Mouse (Mus musculus) intestine, embryonic 14.5 days (tissue): Measurements from ENCODE around the gene Stk36. TPM values are rescaled to one million over a fixed set of nuclear protein-coding genes. Genes with fewer than 3 reads are reported as not detected.

Source experiments
- ATAC-seq: fragments of 200-750 bp; cut with Nextera tagmentation; replicated peaks from 2 replicates; pipeline ENCODE4 v1.8.0; 2017; ENCODE audit warnings: low read depth, moderate number of reproducible peaks, moderate TSS enrichment, moderate library complexity; ENCODE audit not compliant: low FRiP score, low TSS enrichment
- DNase-seq: peaks from one replicate; pipeline ENCODE4 v3.0.0-alpha.2; 2018; ENCODE audit warnings: low spot score
- H3K27ac ChIP-seq: fragments of 300-500 bp; sonication (generic); 2 replicates; pipeline ENCODE4 v1.5.1; 2014; ENCODE audit warnings: low read depth, mild to moderate bottlenecking, control low read depth
- H3K27me3 ChIP-seq: fragments of 300-500 bp; sonication (generic); replicated peaks from 2 replicates; pipeline ENCODE4 v1.6.1; 2014; ENCODE audit warnings: low read length, control low read depth; ENCODE audit not compliant: control insufficient read depth, insufficient read depth
- H3K36me3 ChIP-seq: fragments of 300-500 bp; sonication (generic); 2 replicates; pipeline ENCODE4 v1.6.1; 2014; ENCODE audit warnings: low read length, control low read depth; ENCODE audit not compliant: control insufficient read depth, insufficient read depth
- H3K4me1 ChIP-seq: fragments of 300-500 bp; sonication (generic); replicated peaks from 2 replicates; pipeline ENCODE4 v1.6.1; 2014; ENCODE audit warnings: low read length, control low read depth, mixed read lengths; ENCODE audit not compliant: control insufficient read depth, insufficient read depth
- H3K4me2 ChIP-seq: fragments of 300-500 bp; sonication (generic); 2 replicates; pipeline ENCODE4 v1.6.1; 2014; ENCODE audit warnings: low read length
- H3K4me3 ChIP-seq: fragments of 300-500 bp; sonication (generic); 2 replicates; pipeline ENCODE4 v1.5.1; 2014; ENCODE audit warnings: low read depth, low read length, control low read depth, mixed read lengths
- H3K9ac ChIP-seq: fragments of 300-500 bp; sonication (generic); 2 replicates; pipeline ENCODE4 v1.6.1; 2014; ENCODE audit warnings: mild to moderate bottlenecking, low read length
- H3K9me3 ChIP-seq: fragments of 300-500 bp; sonication (generic); 2 replicates; pipeline ENCODE4 v1.6.1; 2016; ENCODE audit warnings: low read length, control low read depth; ENCODE audit not compliant: control insufficient read depth
- WGBS: fragments of 180-500 bp; shearing (Covaris S2); extraction: QIAGEN DNeasy Blood & Tissue Kit; methylation state at CpG from one replicate; pipeline ENCODE4 v1.1.7; 2014; 5-methylcytosine and 5-hydroxymethylcytosine counted together
- polyA plus RNA-seq: library from polyadenylated mRNA; unstranded; fragments of >200 nt; fragmentation: Nextera tagmentation; extraction: Ambion mirVana; gene quantifications from 2 replicates; pipeline ENCODE4 v1.2.1, GENCODE M21; 2014

Stk36 gene
- polyA plus RNA-seq = 5.1 TPM in 2 replicates

DNA sequence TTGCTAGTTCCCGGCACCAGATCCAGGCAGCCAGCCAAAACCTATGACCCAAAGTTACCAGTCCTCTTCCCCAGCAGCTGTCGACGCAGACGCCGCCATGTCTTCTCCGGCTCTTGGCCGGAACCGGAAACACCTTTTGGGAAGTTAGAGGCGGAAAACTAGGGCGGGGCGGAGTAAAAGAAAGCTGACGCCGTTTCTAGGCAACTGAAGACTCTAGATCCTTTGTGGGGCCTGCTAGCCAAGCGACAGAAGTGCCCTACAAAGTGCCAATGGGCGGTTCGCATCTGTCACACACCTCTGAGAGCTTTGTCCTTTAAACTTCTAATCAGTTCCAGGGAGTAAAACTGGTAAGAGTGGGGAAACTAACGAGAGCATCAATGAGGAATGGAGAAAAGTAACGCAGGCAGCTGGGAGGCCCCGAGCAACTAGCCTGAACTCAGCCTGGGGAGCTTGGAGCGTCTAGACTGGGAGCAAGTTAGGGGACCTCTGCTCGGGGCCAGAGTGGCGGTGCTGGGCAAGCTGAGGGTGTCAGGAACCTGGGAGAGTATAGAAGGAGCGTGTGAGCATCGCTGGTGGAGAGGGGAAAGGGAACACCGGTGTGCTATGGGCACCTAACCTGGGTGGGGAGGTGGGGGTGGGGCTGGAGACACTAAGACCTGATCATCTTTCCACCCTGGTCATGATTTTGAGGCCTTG lies at the start of gene Stk36, which contains the start of gene Rnf25:
Stk36 (plus strand) TSS at position 179 of the 696 bp plus-strand sequence.
Rnf25 (minus strand) TSS at position 131 of the 696 bp plus-strand sequence.
- ATAC-seq (peak; percentile 81; the same call in 1 of the 2 replicates), DNase-seq (peak; percentile 87)
- peak within 1 kb of the TSS; percentile 22; the same call in 1 of the 2 replicates for H3K27ac ChIP-seq
- no peaks in the 10 kb centered on the region for H3K27me3 ChIP-seq
- H3K9ac ChIP-seq = peak within 1 kb of the TSS; percentile 80
- H3K9me3 ChIP-seq = no peaks in the 10 kb centered on the region
- H3K4me3 ChIP-seq = peak within 1 kb of the TSS; percentile 85
- 10% methylated on average over 25 of the region's 25 CpGs for WGBS
- H3K36me3 ChIP-seq = peaks cover 20% of the 10 kb centered on the region
- H3K4me1 ChIP-seq = peaks cover 14% of the 10 kb centered on the region
- peak within 1 kb of the TSS; percentile 89 for H3K4me2 ChIP-seq

DNA sequence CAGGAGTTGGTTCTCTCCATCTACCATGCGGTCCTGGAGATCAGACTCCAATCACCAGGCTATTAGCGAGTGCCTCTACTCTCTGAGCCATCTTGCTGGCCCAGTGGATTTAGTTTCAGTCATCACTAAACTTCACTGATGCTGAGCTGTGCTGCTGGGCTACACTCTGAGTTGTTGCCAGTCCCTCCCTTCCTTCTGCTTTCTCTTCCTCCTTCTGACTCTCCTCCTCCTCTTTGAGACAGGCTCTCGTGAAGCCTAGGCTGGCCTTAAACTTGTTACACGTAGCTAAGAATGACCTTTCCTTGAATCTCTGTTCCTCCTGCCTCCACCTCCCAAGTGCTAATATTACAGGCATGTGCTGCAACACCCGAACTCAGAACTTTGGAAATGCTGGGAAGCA lies 42.2 kb upstream of the Stk36 start:
- no peaks in the 10 kb centered on the region for H3K4me1 ChIP-seq
- no peak overlapping the region for H3K4me3 ChIP-seq
- DNase-seq = no peak
- H3K9me3 ChIP-seq = no peaks in the 10 kb centered on the region
- no peak overlapping the region for H3K9ac ChIP-seq
- no peak overlapping the region for H3K4me2 ChIP-seq
- 85% methylated on average over 5 of the region's 5 CpGs for WGBS
- no peaks in the 10 kb centered on the region for H3K27me3 ChIP-seq
- H3K36me3 ChIP-seq = no peaks in the 10 kb centered on the region
- ATAC-seq = no peak
- no peak overlapping the region for H3K27ac ChIP-seq

DNA sequence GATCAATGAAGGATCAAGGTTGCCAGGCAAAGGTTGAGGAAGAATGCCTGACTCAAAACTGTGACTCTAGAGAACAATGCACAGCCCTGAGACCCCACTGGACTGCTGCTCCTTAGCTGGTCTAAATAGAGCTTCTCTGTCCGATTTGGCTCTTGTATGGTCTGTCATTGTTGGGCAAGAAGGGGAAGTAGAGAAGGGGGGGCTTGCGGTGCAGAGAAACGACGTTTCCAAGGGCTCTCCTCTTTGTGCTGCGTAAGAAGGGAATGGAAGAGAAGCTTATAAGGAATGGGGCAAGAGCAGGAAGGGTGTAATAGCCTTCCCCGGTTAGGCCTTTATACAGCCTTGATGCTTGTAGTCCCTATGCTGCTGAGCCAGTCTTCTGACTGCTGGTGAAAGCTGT lies 35.4 kb upstream of the Stk36 start:
- Histone ChIP-seq H3K4me2 (no peak overlapping the region), H3K4me3 (no peak overlapping the region), H3K4me1 (no peaks in the 10 kb centered on the region), H3K27ac (no peak overlapping the region), H3K36me3 (peaks cover 59% of the 10 kb centered on the region), H3K9me3 (no peaks in the 10 kb centered on the region), H3K9ac (no peak overlapping the region), H3K27me3 (no peaks in the 10 kb centered on the region)
- ATAC-seq (no peak), DNase-seq (no peak)
- WGBS = 94% methylated on average over 6 of the region's 6 CpGs

DNA sequence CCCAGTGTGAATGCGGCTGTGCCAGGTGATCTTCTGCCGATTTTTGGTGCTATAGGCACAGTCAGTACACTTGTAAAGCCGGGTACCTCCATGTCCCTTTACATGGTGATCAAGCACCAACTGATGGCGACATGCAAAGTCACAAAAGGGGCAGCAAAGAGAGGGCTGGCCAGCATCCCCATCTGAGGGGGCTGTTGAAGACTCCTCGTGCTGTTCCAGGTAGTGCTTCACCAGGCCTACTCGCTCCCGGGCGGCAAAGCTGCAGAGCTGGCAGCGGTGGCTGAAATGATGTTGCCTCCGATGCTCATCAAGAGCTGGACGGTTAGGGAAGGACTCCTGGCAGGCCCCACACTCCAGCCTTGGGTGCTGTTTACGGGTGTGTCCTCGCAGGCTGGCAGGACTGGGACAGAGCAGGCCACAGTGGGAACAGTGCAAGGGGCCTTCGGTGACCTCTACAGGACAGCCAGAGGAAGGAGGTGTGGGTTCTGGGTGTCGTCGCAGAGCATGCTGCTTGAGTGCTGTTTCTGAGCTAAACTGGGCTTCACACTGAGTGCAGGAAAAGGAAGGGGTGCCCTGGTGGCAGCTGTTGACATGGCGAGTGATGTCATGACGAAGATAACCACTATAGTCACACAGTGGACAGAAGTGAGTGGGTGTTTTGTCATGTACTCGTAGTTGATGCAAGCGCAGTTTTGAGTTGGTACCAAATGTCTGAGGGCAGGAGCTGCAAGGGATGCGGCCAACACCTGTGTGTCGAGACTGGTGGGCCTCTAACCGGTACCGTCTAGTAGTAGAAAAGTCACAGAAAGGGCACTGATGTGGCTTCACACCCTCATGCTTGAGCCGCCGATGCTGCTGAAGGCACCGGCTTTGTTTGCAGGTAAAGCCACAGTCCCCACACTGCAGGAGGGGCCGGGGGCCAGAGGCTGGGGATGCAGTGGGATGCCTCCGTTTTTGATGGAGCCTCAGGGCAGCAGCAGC lies 31.2 kb upstream of the Stk36 start:
- WGBS = 93% methylated on average over 29 of the region's 29 CpGs
- H3K9ac ChIP-seq = no peak overlapping the region
- H3K27me3 ChIP-seq = no peaks in the 10 kb centered on the region
- no peak overlapping the region for H3K4me2 ChIP-seq
- DNase-seq = no peak
- H3K9me3 ChIP-seq = no peaks in the 10 kb centered on the region
- no peak overlapping the region for H3K4me3 ChIP-seq
- no peak for ATAC-seq
- H3K27ac ChIP-seq = no peak overlapping the region
- no peaks in the 10 kb centered on the region for H3K4me1 ChIP-seq
- H3K36me3 ChIP-seq = peaks cover 94% of the 10 kb centered on the region

DNA sequence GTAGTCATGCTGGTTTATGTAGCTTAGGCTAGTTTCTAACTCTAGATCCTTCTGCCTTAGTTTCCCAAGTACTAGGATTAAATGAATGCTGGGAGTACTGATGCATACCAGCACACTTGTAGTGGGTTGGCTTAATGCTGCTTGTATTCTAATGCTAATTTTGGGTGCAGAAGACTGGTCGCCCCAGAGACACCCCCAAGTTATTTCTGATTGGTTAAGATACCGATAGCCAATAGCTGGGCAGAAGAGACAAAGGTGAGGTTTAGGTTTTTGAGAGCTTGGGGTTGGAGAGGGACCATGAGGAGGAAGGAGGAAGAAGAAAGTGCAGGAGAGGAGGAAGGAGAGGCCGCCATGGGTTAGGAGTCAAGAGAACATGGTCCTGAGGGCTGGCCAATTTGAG lies 18.6 kb upstream of the Stk36 start:
- ATAC-seq (no peak), DNase-seq (no peak)
- Histone ChIP-seq H3K9ac (no peak overlapping the region), H3K4me1 (peaks cover 7% of the 10 kb centered on the region), H3K4me3 (no peak overlapping the region), H3K27me3 (no peaks in the 10 kb centered on the region), H3K4me2 (no peak overlapping the region), H3K9me3 (no peaks in the 10 kb centered on the region), H3K27ac (no peak overlapping the region), H3K36me3 (peaks cover 56% of the 10 kb centered on the region)
- WGBS = 82% methylated on average over 3 of the region's 3 CpGs

DNA sequence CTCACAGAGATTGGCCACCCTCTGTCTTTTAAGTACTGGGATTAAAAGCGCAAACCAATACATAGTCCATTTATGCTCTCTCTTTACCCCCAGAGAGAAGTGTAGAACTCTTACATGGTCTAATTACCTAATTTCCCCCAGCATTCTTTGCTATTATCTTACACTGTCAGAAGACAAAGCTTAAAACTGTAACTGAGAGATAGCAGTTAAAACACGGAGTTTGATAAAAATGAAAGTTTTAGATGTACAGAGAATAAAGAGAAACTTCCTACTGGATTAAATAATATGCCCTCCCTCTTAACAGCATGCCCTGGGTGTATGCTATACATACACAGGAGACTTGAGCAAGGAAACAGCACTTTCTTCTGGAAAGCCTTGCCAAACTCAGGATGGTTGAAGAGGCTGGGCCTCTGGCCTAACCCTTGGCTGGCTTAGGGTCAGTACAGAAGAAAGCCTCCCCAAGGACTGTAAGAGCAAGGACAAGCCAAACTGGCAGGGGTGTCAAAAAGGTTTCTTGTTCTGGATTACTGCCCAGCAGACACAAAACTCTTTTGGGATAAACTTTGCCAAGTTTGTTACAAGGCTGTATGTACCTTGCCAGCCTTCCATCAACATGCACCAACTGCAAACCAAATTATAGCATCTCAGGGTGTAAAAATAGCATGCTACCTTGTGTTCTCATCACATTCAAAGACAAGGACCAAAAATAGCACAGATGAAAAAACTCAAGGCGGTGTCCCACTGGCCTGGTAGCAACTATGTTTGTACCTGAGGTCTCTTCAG lies 16.4 kb upstream of the Stk36 start:
- 90% methylated on average over 3 of the region's 3 CpGs for WGBS
- H3K4me1 ChIP-seq = peaks cover 7% of the 10 kb centered on the region
- ATAC-seq (no peak), DNase-seq (no peak)
- peaks cover 35% of the 10 kb centered on the region for H3K36me3 ChIP-seq
- H3K4me2 ChIP-seq = no peak overlapping the region
- no peak overlapping the region for H3K9ac ChIP-seq
- H3K4me3 ChIP-seq = no peak overlapping the region
- H3K9me3 ChIP-seq = no peaks in the 10 kb centered on the region
- H3K27me3 ChIP-seq = no peaks in the 10 kb centered on the region
- H3K27ac ChIP-seq = no peak overlapping the region

DNA sequence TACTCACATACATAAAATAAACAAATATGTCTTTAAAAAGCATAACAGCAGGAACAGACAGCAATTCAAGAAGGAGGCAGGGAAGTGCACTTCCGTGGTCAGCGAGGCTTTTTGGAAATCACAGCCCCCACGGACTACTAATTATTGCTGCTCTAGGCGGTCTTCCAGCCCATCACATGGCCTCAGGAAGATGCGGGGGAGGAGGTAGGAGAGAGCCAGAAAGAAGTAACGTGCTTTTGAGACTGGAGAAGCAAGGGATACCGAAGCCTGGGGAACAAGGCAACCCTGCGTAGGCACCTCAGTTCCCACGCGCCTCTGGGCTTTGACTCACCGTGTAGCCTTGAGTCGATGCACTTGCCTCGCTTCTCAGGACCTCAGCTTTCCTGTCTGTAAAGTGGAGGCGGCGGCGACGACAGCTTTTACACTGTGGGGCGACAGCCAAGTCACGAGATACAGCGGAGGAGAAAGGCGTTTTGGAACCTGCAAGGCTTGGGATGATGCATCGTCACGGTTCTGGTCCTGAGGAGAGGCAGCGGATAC lies 13.9 kb upstream of the Stk36 start:
- H3K4me1 ChIP-seq = peaks cover 7% of the 10 kb centered on the region
- peak overlapping the region; percentile 72 for H3K4me2 ChIP-seq
- H3K9me3 ChIP-seq = no peaks in the 10 kb centered on the region
- under 1% methylated on average over 24 of the region's 24 CpGs for WGBS
- ATAC-seq (0 out of 2 replicates have a peak, but pooled peaks have one; percentile 1), DNase-seq (no peak)
- H3K9ac ChIP-seq = peak overlapping the region; percentile 58
- H3K27me3 ChIP-seq = no peaks in the 10 kb centered on the region
- H3K4me3 ChIP-seq = peak overlapping the region; percentile 82
- H3K27ac ChIP-seq = peak overlapping the region; percentile 76
- H3K36me3 ChIP-seq = peaks cover 47% of the 10 kb centered on the region
